Mouse (Mus musculus) liver, postnatal 0 days (tissue): ENCODE results near the gene Hoxb3. TPM values are rescaled to one million over a fixed set of nuclear protein-coding genes. Genes with fewer than 3 reads are reported as not detected.

ENCODE experiments used
- ATAC-seq: fragments of 200-750 bp; cut with Nextera tagmentation; 2 replicates; pipeline ENCODE4 v1.8.0; 2017; ENCODE audit warnings: mild to moderate bottlenecking, moderate library complexity
- DNase-seq: peaks from one replicate; pipeline ENCODE4 v3.0.0-alpha.2; 2016
- H3K27ac ChIP-seq: fragments of 300-500 bp; sonication (generic); 2 replicates; pipeline ENCODE4 v1.5.1; 2014; ENCODE audit warnings: antibody characterized with exemption, moderate library complexity, mild to moderate bottlenecking, low read depth
- H3K27me3 ChIP-seq: fragments of 300-500 bp; sonication (generic); 2 replicates; pipeline ENCODE4 v1.6.1; 2014; ENCODE audit warnings: low read length, control low read depth, mixed read lengths; ENCODE audit not compliant: insufficient read depth
- H3K36me3 ChIP-seq: fragments of 300-500 bp; sonication (generic); replicated peaks from 2 replicates; pipeline ENCODE4 v1.6.1; 2014; ENCODE audit warnings: mild to moderate bottlenecking, control low read depth, low read length, moderate library complexity, mixed read lengths; ENCODE audit not compliant: insufficient read depth
- H3K4me1 ChIP-seq: fragments of 300-500 bp; sonication (generic); 2 replicates; pipeline ENCODE4 v1.6.1; 2014; ENCODE audit warnings: antibody characterized with exemption, mild to moderate bottlenecking, control low read depth; ENCODE audit not compliant: insufficient read depth
- H3K4me2 ChIP-seq: fragments of 300-500 bp; sonication (generic); 2 replicates; pipeline ENCODE4 v1.6.1; 2014; ENCODE audit warnings: low read depth, mild to moderate bottlenecking, low read length, moderate library complexity, mixed read lengths
- H3K4me3 ChIP-seq: fragments of 300-500 bp; sonication (generic); 2 replicates; pipeline ENCODE4 v1.5.1; 2014; ENCODE audit warnings: low read depth, low read length
- H3K9ac ChIP-seq: fragments of 300-500 bp; sonication (generic); replicated peaks from 2 replicates; pipeline ENCODE4 v1.6.1; 2014; ENCODE audit warnings: mild to moderate bottlenecking, moderate library complexity
- H3K9me3 ChIP-seq: fragments of 300-500 bp; sonication (generic); 2 replicates; pipeline ENCODE4 v1.6.1; 2016; ENCODE audit warnings: mild to moderate bottlenecking, control low read depth, low read length, mixed read lengths
- CTCF ChIP-seq: sonication (generic); IDR thresholded peaks from 2 replicates; pipeline ENCODE4 v1.5.1; 2016; ENCODE audit warnings: antibody characterized with exemption, low read depth
- EP300 ChIP-seq: IDR thresholded peaks from 2 replicates; pipeline ENCODE4 v1.6.1; 2016; ENCODE audit warnings: antibody characterized with exemption, low read depth, mild to moderate bottlenecking
- WGBS: fragments of 180-500 bp; shearing (Covaris S2); extraction: QIAGEN DNeasy Blood & Tissue Kit; methylation state at CpG from one replicate; pipeline ENCODE4 v1.1.7; 2014; ENCODE audit not compliant: insufficient replicate concordance; 5-methylcytosine and 5-hydroxymethylcytosine counted together
- polyA plus RNA-seq: library from polyadenylated mRNA; unstranded; fragments of >200 nt; fragmentation: Nextera tagmentation; extraction: Ambion mirVana; gene quantifications from 2 replicates; pipeline ENCODE4 v1.2.1, GENCODE M21; 2015

Hoxb3 gene
- polyA plus RNA-seq, 1 experiment from 2014 or later, result 0.26 TPM

- no peaks in the 10 kb centered on the region for H3K4me1 ChIP-seq
- no peaks in the 10 kb centered on the region for H3K36me3 ChIP-seq
- TF ChIP-seq EP300 (no peak), CTCF (no peak)
- H3K4me2 ChIP-seq, result no peak overlapping the region
- WGBS, result 46% methylated on average over 5 of the region's 5 CpGs
- ATAC-seq (no peak), DNase-seq (no peak)
- H3K9me3 ChIP-seq, result no peaks in the 10 kb centered on the region
- no peak overlapping the region for H3K4me3 ChIP-seq
- no peak overlapping the region for H3K27ac ChIP-seq
- peaks cover 66% of the 10 kb centered on the region for H3K27me3 ChIP-seq
- H3K9ac ChIP-seq, result no peak overlapping the region
Observed at GRCm38 (mm10) chr11:96368686-96369085, 45.6 kb downstream of the Hoxb3 start.

GRCm38 (mm10) chr11:96369140-96369539, 46.0 kb downstream of the Hoxb3 start:
- Histone ChIP-seq H3K4me3 (no peak overlapping the region), H3K36me3 (no peaks in the 10 kb centered on the region), H3K9ac (no peak overlapping the region), H3K4me1 (no peaks in the 10 kb centered on the region), H3K9me3 (no peaks in the 10 kb centered on the region), H3K27ac (no peak overlapping the region), H3K27me3 (peaks cover 66% of the 10 kb centered on the region), H3K4me2 (no peak overlapping the region)
- ATAC-seq (no peak), DNase-seq (no peak)
- TF ChIP-seq CTCF (no peak), EP300 (no peak)
- WGBS, result 40% methylated on average over 7 of the region's 7 CpGs

- Histone ChIP-seq H3K36me3 (no peaks in the 10 kb centered on the region), H3K9me3 (no peaks in the 10 kb centered on the region), H3K9ac (no peak overlapping the region), H3K4me1 (no peaks in the 10 kb centered on the region), H3K27me3 (peaks cover 57% of the 10 kb centered on the region), H3K4me3 (no peak overlapping the region), H3K4me2 (no peak overlapping the region), H3K27ac (no peak overlapping the region)
- no peak for ATAC-seq
- TF ChIP-seq EP300, result no peak
- 49% methylated on average over 3 of the region's 3 CpGs for WGBS
- DNase-seq, result no peak
Observed at GRCm38 (mm10) chr11:96371726-96372125, 48.6 kb downstream of the Hoxb3 start.

GRCm38 (mm10) chr11:96372519-96372918, 49.4 kb downstream of the Hoxb3 start:
- ATAC-seq (no peak), DNase-seq (no peak)
- no peak overlapping the region for H3K9ac ChIP-seq
- H3K36me3 ChIP-seq, result no peaks in the 10 kb centered on the region
- no peak overlapping the region for H3K4me3 ChIP-seq
- WGBS, result 20% methylated on average over 3 of the region's 3 CpGs
- H3K4me2 ChIP-seq, result no peak overlapping the region
- no peak for TF ChIP-seq EP300
- no peak for TF ChIP-seq CTCF
- H3K9me3 ChIP-seq, result no peaks in the 10 kb centered on the region
- peaks cover 54% of the 10 kb centered on the region for H3K27me3 ChIP-seq
- H3K4me1 ChIP-seq, result no peaks in the 10 kb centered on the region
- H3K27ac ChIP-seq, result no peak overlapping the region

- Histone ChIP-seq H3K9ac (no peak overlapping the region), H3K4me3 (no peak overlapping the region), H3K36me3 (no peaks in the 10 kb centered on the region), H3K4me2 (no peak overlapping the region), H3K4me1 (no peaks in the 10 kb centered on the region), H3K27me3 (peaks cover 41% of the 10 kb centered on the region), H3K27ac (no peak overlapping the region), H3K9me3 (no peaks in the 10 kb centered on the region)
- WGBS, result 37% methylated on average over 7 of the region's 7 CpGs
- DNase-seq, result no peak
- TF ChIP-seq CTCF, result no peak
- TF ChIP-seq EP300, result no peak
- no peak for ATAC-seq
Observed at GRCm38 (mm10) chr11:96374810-96375209, 51.7 kb downstream of the Hoxb3 start.

GRCm38 (mm10) chr11:96383381-96383780, 60.3 kb downstream of the Hoxb3 start:
- TF ChIP-seq EP300, result no peak
- TF ChIP-seq CTCF, result no peak
- DNase-seq, result no peak

GRCm38 (mm10) chr11:96387635-96388034, 64.5 kb downstream of the Hoxb3 start:
- no peaks in the 10 kb centered on the region for H3K9me3 ChIP-seq
- no peak overlapping the region for H3K4me2 ChIP-seq
- no peaks in the 10 kb centered on the region for H3K4me1 ChIP-seq
- no peak for TF ChIP-seq CTCF
- no peak for TF ChIP-seq EP300
- ATAC-seq, result no peak
- H3K36me3 ChIP-seq, result no peaks in the 10 kb centered on the region
- no peak for DNase-seq
- 76% methylated on average over 2 of the region's 2 CpGs for WGBS
- H3K27me3 ChIP-seq, result peaks cover 5% of the 10 kb centered on the region; the same call in 1 of the 2 replicates
- no peak overlapping the region for H3K9ac ChIP-seq
- H3K27ac ChIP-seq, result no peak overlapping the region
- no peak overlapping the region for H3K4me3 ChIP-seq

More at GRCm38 (mm10) chr11:96383381-96383780, 60.3 kb downstream of the Hoxb3 start:
- Histone ChIP-seq H3K36me3 (no peaks in the 10 kb centered on the region), H3K9ac (no peak overlapping the region), H3K4me1 (no peaks in the 10 kb centered on the region), H3K4me3 (no peak overlapping the region), H3K27me3 (peaks cover 15% of the 10 kb centered on the region), H3K9me3 (no peaks in the 10 kb centered on the region), H3K4me2 (no peak overlapping the region), H3K27ac (no peak overlapping the region)
- 54% methylated on average over 5 of the region's 5 CpGs for WGBS
- no peak for ATAC-seq
